Mouse (Mus musculus): ENCODE data around the gene Ciao1. TPM values are rescaled to one million over a fixed set of nuclear protein-coding genes. Genes with fewer than 3 reads are reported as not detected.
"Not testable (repeated sequence)": the region's sequence is repeated elsewhere in the genome, so short reads cannot be mapped to it uniquely, and the experiment has no call there.

Gene Ciao1
- total RNA-seq, 4 experiments from 2014 or later, result 121 to 155 (median 131) TPM

GRCm38 (mm10) chr2:127250291-127251008 lies 2.8 kb upstream of the Ciao1 start:
- no peak for DNase-seq

GRCm38 (mm10) chr2:127248334-127249004 lies 853 bp upstream of the Ciao1 start:
- peak; percentile 39 for DNase-seq

GRCm38 (mm10) chr2:127240065-127240464 lies 7.6 kb downstream of the Ciao1 start:
- DNase-seq, result no peak

GRCm38 (mm10) chr2:127237897-127238610 lies 9.6 kb downstream of the Ciao1 start:
- no peak for DNase-seq

GRCm38 (mm10) chr2:127225261-127225660 lies 22.4 kb downstream of the Ciao1 start:
- DNase-seq, result no peak

DNA sequence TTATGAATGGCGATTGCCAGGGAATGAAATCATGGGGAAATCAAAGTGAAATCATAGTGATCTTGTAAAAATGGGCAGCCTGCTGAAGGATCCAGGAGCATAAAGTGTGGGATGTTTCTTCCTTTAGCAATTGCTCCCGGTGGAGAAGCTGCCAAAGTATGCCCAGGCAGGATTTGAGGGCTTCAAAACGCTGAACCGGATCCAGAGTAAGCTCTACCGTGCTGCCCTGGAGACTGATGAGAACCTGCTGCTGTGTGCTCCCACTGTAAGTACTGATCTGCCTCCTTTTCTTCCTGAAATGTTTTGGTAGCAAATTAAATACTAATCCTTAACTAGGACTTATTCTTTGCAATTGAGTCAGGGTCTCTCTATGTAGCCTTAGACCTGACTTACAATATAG lies 29.9 kb downstream of the Ciao1 start:
- DNase-seq, result no peak

DNA sequence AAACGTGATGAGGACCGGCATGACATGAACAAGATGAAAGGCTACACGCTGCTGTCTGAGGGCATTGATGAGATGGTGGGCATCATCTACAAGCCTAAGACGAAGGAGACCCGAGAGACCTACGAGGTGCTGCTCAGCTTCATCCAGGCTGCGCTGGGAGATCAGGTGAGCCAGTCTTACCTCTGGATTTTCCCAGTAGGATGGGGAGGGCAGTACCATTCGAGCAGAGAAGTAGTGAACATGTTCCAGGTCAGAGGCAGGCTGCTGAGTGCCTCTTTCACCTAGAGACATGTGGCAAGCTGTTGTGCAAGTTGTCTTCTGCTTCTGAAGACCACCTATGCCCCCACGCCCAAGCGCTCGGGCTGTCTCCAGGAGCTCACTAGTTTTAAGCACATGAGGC lies 36.9 kb downstream of the Ciao1 start:
- no peak for DNase-seq

DNA sequence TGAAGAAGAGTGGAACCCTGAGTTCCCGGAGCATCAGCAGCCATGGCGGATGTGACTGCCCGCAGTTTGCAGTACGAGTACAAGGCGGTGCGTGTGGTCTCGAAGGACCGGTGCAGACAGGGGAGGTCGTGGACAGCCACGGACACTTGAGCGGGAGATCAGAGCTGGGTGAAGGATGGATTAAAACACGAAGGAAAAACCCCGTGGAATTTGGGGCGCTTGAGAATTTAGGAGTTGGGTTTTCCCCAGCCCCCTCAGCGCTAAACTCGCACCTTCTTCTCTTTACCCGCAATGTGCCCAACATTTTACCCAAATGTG lies 39.2 kb downstream of the Ciao1 start:
- DNase-seq, result no peak

GRCm38 (mm10) chr2:127207547-127208451 lies 39.8 kb downstream of the Ciao1 start, which contains the start of the genes 1810024B03Rik and Snrnp200:
Gene 1810024B03Rik, minus strand, starts transcription at chr2:127208280.
Gene Snrnp200, plus strand, starts transcription at chr2:127208386.
- DNase-seq, result peak; percentile 92

DNA sequence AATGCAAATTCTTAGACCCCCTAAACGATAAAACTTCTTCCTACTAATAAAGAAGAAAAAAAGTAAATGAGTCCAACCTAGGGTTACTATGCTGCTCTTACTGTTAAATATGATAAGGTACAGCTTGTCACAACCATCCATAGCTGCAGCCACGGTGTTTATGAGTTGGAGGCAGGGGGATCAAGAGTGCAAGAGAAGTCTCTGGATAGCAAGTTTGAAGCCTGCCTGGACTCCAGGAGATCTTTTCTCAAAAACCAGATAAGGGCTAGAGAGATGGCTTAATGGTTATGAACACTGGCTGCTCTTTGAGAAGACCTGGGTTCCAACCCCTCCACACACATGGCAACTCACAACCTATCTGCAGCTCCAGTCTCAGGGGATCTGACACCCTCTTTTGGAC lies 40.7 kb downstream of the Ciao1 start:
- DNase-seq, result no peak

- not testable (repeated sequence) for DNase-seq
These were observed 41.7 kb downstream of the Ciao1 start for GRCm38 (mm10) chr2:127205936-127206335.

- DNase-seq, result peak; percentile 17
These were observed 42.7 kb downstream of the Ciao1 start for GRCm38 (mm10) chr2:127204932-127205331.

Other genes with a start within 250 kb of the Ciao1 start
- gene Ap4e1, start 239.1 kb downstream of the Ciao1 start, total RNA-seq (2022), result 10 to 100 TPM in 3 of 4 experiments, 1 to 10 TPM in 1; 9.4 to 15.7 (median 12.3) TPM
- 10 to 100 TPM; 26.7 to 33.4 (median 29.3) TPM for gene Blvra, start 177.2 kb downstream of the Ciao1 start, total RNA-seq (2022)
- gene Ncaph, start 113.9 kb downstream of the Ciao1 start, total RNA-seq (2022), result 1 to 10 TPM; 1.6 to 2.4 (median 1.7) TPM
- gene Itpripl1, start 104.4 kb downstream of the Ciao1 start, total RNA-seq (2022), result 1 to 10 TPM; 4.8 to 6.5 (median 5.4) TPM
- gene 1810024B03Rik, start 39.5 kb downstream of the Ciao1 start, total RNA-seq (2022), result 1 to 10 TPM; 1.1 to 2.5 (median 1.9) TPM
- gene Snrnp200, start 39.4 kb downstream of the Ciao1 start, total RNA-seq (2022), result 100 to 1,000 TPM in 2 of 4 experiments, 10 to 100 TPM in 2; 81.3 to 110 (median 95.1) TPM
- gene Tmem127, start 92 bp upstream of the Ciao1 start, total RNA-seq (2022), result 10 to 100 TPM; 80.3 to 95.7 (median 89.0) TPM
- 100 to 1,000 TPM; 108 to 147 (median 121) TPM for gene Stard7, start 22.4 kb upstream of the Ciao1 start, total RNA-seq (2022)
- gene Dusp2, start 88.3 kb upstream of the Ciao1 start, total RNA-seq (2022), result under 1 TPM; 0.91 to 0.96 (median 0.92) TPM
- not detected for gene Astl, start 90.8 kb upstream of the Ciao1 start, total RNA-seq (2022)
- 1 to 10 TPM; 1.1 to 1.7 (median 1.6) TPM for gene Adra2b, start 115.4 kb upstream of the Ciao1 start, total RNA-seq (2022)
- gene Gpat2, start 177.4 kb upstream of the Ciao1 start, total RNA-seq (2022), result under 1 TPM in 3 of 4 experiments, not detected in 1; 0.17 to 0.94 (median 0.71) TPM
- gene Fahd2a, start 196.7 kb upstream of the Ciao1 start, total RNA-seq (2022), result 10 to 100 TPM; 50.4 to 65.8 (median 54.9) TPM

Measured in adrenal gland, adult 8-10 months (tissue).